Mouse (Mus musculus) kidney, adult 11 months (tissue): ENCODE measurements at regions not wholly inside any gene's neighbourhood (a gene's known extent, or its start where the extent isn't known, plus 50 kb on each side); places are given as distances from the start of the nearest gene placed in this dataset.

Experiments used
- DNase-seq: peaks from one replicate; pipeline ENCODE4 v3.0.0; 2022

GRCm38 (mm10) chr8:126162748-126163371 is 135.5 kb upstream of the Slc35f3 start:
- DNase-seq = no peak

DNA sequence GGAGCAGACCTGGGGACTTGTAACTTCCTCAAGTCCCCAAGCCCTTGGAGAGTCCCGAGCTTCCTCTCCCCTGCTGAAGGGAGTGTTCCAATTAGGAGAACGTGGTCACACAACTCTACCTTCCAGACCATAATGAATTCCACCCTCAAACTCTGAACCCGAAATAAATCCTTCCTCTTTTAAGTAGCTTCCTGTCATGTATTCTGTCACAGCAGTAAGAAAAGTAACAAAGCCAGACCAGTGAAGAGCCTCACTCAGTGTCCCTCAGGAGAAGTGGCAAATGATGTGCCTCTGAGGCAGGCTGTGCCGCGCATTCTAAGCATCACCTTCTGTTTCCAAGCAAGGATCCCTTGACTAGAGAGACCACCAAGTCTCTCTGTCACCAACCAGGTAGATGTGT is 134.4 kb upstream of the Slc35f3 start:
- DNase-seq = no peak

DNA sequence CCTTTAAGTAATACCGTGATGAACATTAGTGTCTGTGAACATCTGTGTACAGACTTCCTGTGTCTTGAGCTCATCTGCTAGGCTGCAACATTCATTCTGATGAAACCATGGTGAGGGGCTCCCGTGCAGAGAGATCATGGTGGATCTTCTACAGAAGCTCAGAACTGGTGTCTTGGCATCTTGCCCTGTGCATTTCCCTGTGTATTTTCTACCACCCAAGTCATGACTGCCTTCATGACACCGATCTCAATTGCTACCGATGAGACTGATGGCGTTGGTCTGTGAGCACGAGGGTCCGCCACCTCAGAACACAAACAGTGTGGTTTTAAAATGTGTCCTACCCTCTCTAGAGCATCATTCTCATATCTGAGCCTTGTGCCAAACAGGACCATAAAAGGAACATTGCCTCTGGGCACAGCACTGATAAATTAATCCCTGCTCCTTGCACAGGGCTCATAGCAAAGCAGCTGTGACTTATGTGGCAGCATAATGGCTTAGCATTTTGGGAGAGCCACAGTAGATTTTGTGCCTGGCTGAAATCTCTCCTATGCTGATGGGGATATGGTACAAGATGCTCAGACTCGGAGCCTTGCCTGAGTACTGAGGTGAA is 132.8 kb upstream of the Slc35f3 start:
- DNase-seq = no peak

DNA sequence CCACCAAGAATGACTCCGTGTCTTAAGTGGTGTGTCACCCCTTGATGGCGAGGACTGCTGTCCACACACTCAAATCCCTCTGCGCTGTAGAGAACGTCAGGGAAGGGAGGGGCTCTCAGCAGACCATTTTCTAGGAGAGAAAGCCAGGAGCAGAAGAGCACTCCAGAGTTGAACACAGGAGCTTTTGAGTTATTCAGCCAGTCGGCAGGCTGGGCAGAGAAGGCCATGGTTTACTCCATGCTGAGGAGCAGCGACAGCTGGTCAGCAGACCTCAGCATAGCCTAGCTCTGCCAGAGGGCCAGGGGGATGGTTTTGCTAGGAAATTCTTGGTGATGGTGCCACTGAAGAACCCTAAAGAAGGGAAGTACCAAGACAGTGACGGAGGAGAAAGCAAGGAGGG is 132.0 kb upstream of the Slc35f3 start:
- no peak for DNase-seq

GRCm38 (mm10) chr8:126174451-126174850 is 123.9 kb upstream of the Slc35f3 start:
- DNase-seq = no peak

GRCm38 (mm10) chr8:126176305-126176704 is 122.1 kb upstream of the Slc35f3 start:
- DNase-seq = no peak

GRCm38 (mm10) chr8:126177855-126178254 is 120.5 kb upstream of the Slc35f3 start:
- no peak for DNase-seq

- DNase-seq = no peak
These were observed 109.5 kb upstream of the Slc35f3 start for GRCm38 (mm10) chr8:126188741-126189285.

- no peak for DNase-seq
These were observed 102.7 kb upstream of the Slc35f3 start for GRCm38 (mm10) chr8:126195616-126196015.

DNA sequence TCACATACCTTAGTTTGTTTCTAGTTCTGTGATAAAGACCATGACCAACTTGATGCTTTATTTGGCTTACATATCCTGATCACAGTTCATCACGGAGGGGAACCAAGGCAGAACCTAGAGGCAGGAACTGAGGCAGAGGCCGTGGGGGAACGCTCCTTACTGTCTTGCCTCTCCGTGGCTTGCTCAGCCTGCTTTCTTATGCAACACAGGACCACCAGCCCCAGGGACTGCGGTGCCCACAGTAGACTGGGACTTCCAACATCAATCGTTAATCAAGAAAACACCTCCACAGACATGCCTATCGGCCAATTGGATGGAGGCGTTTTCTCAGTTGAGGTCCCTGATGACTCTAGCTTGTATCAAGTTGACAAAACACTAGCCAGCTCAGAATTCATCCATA is 87.8 kb upstream of the Slc35f3 start:
- DNase-seq = no peak

- DNase-seq = no peak
These were observed 85.6 kb upstream of the Slc35f3 start for GRCm38 (mm10) chr8:126212802-126213201.

GRCm38 (mm10) chr8:126214571-126214970 is 83.8 kb upstream of the Slc35f3 start:
- DNase-seq = no peak

GRCm38 (mm10) chr8:126216391-126216790 is 82.0 kb upstream of the Slc35f3 start:
- DNase-seq = no peak

DNA sequence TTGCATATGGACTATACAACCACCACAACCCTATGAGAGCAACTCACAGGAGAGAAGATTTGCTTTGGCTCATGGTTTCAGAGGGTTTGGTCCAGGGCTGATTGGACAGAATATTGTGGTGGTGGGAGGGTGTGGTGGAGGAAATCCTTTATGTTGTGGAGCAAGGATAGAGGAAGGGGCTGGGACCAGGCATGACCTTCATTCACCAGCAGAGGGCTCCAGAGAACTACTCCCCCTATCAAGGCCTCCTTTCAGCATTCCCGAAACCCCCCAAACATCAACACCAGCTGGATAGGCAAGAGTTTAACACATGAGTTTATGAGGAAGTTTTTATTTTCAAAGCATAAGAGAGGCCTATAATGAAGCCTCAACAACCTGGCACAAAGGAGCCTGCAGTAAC is 76.7 kb upstream of the Slc35f3 start:
- no peak for DNase-seq

DNA sequence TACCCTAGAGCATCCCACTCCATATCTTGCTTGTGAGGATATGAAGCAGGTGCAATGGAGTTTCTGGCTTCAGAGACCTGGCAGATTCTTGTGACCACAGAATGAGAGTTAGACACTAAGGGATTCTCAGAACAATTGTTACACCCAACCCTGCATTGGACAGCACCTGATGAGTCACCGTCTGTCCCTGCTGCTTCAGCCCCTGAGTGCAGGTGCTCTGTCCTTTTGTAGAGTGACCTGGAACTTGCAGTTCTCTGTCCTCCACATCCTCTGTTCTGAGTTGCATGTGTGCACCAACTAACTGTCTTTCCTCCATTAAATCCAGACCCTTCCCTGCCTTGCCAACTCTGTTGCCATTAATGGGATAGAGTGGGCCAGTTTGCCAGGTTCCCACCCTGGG is 66.6 kb upstream of the Slc35f3 start:
- no peak for DNase-seq

GRCm38 (mm10) chr8:126232521-126232920 is 65.8 kb upstream of the Slc35f3 start:
- no peak for DNase-seq

- DNase-seq = no peak
These were observed 58.7 kb upstream of the Slc35f3 start for GRCm38 (mm10) chr8:126239684-126240083.

GRCm38 (mm10) chr8:126244321-126244720 is 54.0 kb upstream of the Slc35f3 start:
- no peak for DNase-seq
